Mouse (Mus musculus) bone marrow macrophage, adult 2 months (primary cell): ENCODE measurements around the gene Rassf1.

Source experiments
- CTCF ChIP-seq: IDR thresholded peaks from 2 replicates; pipeline ENCODE4 v1.5.1; 2012; ENCODE audit warnings: low read depth, mild to moderate bottlenecking, low read length, moderate library complexity
- POLR2A ChIP-seq: IDR thresholded peaks from 2 replicates; pipeline ENCODE4 v1.6.1; 2012; ENCODE audit warnings: mild to moderate bottlenecking, low read depth, low read length, borderline replicate concordance

- no peak for TF ChIP-seq POLR2A
- TF ChIP-seq CTCF = no peak
Observed at GRCm38 (mm10) chr9:107607653-107608245, 56.4 kb downstream of the Rassf1 start.
